Mouse (Mus musculus): ENCODE measurements around the gene Tmem115.
"Not testable (repeated sequence)": the region's sequence is repeated elsewhere in the genome, so short reads cannot be mapped to it uniquely, and the experiment has no call there.

Tmem115 gene

DNA sequence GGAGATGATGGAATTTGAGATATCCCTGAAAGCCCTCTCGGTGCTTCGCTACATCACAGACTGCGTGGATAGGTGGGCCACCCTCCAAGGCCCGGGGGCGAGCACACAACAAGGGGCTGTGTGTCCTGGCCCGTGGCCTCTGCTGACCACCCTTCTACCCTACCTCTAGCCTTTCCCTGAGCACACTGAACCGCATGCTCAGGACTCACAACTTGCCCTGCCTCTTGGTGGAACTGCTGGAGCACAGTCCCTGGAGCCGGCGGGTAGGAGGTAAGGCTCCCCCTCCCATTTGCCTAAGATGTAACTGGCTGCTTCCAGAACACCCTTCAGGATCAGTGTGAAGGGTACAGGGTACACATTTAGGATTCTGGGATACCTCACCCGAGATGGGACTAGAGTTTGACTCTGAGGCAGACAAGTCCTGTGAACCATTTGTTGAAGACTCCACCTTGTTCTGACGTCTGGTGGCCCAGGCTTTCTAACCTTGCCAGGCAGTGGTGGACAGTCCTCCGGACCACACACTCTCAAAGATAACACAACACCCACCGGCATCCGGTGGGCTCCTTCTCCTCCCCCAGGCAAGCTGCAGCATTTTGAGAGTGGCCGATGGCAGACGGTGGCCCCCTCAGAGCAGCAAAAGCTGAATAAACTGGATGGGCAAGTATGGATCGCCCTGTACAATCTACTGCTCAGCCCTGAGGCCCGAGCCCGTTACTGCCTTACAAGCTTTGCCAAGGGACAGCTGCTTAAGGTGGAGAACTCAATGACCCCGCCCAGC is 15.7 kb downstream of the Tmem115 start:
- no peak for DNase-seq (ENCODE audit: extremely low spot score, low read depth, low spot score)

GRCm38 (mm10) chr9:107550491-107551116 is 16.9 kb downstream of the Tmem115 start:
- no peak for DNase-seq (ENCODE audit: extremely low spot score, low read depth, low spot score)

DNA sequence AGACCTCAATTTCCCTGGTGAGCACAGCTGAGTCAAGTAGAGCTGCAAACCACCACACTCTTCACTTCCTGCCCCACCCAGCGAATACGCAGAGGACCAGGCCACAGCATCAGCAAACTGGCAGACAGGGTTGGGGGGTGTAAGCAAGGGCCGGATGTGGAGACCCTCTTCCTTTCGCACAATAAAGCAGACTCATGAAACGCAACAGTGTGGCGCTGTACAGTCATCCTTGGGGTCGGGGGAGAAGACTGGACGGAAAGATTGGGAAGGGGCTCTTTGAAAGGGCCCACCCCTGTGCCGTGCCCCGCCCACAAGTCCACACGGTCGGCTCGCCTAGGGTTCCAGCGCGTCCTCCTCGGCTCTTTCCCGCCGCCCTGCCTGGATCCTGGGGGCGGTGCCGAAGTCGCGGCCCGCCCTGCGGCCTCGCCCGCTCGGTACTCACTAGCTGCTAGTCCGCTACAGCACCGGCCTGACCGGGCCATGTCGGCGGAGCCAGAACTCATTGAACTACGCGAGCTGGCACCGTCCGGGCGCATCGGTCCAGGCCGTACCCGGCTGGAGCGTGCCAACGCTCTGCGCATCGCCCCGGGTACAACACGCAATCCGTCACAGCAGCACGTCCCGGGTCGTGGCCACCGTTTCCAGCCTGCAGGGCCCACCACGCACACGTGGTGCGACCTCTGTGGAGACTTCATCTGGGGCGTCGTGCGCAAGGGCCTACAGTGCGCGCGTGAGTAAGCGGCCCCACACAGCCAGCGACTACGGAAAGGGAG is 17.6 kb downstream of the Tmem115 start, which contains the start of gene Rassf1:
Gene Rassf1 (plus strand): TSS at position 439 of the 773 bp plus-strand sequence.
- no peak for DNase-seq (ENCODE audit: extremely low spot score, low read depth, low spot score)

DNA sequence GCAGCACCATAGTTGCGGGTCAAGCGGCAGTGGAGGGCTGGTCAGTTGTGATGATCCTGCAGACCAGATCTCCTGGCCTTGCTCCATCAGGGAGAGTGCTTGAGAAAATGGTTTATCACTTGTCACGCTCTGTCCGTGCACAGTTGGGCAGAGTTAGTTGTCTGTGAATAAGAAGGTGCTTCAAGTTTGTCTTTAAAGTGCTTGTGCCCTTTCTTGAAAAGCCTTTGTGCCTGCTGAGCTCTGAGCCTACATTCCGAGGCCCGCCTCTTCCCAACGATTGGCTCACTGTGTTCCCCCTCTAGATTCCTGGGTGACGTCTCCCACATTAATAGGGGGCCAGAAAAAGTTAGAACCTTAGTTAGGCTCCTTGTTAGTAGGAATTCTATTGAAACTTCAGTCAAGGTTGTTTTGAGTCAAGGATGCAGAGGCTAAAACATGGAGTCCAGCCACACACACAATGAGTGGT is 18.2 kb downstream of the Tmem115 start:
- no peak for DNase-seq (ENCODE audit: extremely low spot score, low read depth, low spot score)

- no peak for DNase-seq (ENCODE audit: extremely low spot score, low read depth, low spot score)
These were observed 19.1 kb downstream of the Tmem115 start for GRCm38 (mm10) chr9:107552690-107553393.

- DNase-seq (ENCODE audit: extremely low spot score, low read depth, low spot score) = no peak
These were observed 20.0 kb downstream of the Tmem115 start for GRCm38 (mm10) chr9:107553541-107554318.

GRCm38 (mm10) chr9:107554319-107554825 is 20.6 kb downstream of the Tmem115 start:
- DNase-seq (ENCODE audit: extremely low spot score, low read depth, low spot score) = no peak

DNA sequence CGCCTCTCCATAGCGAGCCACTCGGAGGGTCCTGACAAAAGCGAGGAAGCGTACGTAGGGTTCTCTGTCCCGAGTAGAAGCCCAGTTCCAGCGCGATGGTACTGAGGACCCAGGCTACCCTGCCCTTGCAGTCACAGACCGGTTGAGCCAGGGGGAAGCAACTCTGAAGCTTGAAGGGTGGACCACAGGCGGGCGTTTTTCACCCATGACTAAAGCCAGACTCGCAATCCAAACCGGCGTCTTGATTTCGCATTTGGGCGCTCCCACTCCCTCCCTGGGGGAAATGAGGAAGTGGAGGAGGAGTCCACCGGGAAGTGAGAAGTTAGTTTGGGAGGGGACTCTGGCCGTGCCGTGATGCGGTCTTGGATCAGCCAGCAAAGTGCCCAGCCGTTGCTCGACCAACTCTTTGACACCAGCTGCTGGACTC is 21.3 kb downstream of the Tmem115 start:
- DNase-seq (ENCODE audit: extremely low spot score, low read depth, low spot score) = no peak

DNA sequence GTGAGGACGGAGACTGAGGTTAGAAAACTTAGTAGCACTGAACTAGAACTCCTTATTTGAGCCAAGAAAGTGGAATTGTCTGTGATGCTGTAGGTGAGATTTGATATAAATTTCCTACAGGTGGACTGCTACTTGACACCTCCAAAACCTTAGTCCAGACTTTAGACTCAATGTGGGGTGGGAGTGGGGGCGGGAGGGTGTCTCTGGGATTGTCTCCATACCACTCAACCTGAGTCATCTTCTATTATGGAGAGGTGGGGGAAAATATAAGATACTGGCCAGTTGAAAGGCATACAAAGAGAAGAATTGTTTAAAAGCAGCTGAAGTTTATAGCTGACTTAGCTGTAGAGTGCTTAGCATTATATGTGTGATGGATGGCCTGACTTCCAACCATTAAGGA is 22.0 kb downstream of the Tmem115 start:
- DNase-seq (ENCODE audit: extremely low spot score, low read depth, low spot score) = no peak

GRCm38 (mm10) chr9:107556346-107556745 is 22.6 kb downstream of the Tmem115 start:
- no peak for DNase-seq (ENCODE audit: extremely low spot score, low read depth, low spot score)

DNA sequence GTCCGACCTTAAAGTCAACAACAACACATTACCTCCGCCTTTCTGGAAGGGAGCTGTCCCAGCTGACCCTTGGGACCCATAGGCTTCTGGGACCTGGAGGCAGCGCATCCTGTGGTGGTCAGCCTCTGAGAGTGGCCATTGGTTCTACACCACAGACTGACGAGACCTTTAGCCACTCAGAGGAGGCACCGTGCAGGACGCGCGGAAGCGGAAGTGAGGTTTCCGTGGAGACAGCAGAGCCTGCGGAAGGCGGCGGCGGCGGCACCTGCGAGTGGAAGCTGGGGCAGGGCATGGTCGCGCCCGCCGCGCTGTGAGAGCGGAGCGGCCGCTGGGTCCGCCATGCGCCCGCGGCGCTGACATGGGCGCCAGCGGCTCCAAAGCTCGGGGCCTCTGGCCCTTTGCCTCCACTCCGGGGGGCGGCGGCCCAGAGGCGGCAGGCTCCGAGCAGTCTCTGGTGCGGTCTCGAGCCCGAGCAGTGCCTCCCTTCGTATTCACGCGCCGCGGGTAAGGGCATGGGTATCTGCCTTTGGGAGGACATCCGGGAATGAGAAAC is 29.4 kb downstream of the Tmem115 start, which contains the start of gene Tusc2:
Gene Tusc2 (plus strand): TSS at position 227 of the 553 bp plus-strand sequence.
- DNase-seq (ENCODE audit: extremely low spot score, low read depth, low spot score) = no peak

GRCm38 (mm10) chr9:107565556-107565955 is 31.8 kb downstream of the Tmem115 start:
- DNase-seq (ENCODE audit: extremely low spot score, low read depth, low spot score) = not testable (repeated sequence)

DNA sequence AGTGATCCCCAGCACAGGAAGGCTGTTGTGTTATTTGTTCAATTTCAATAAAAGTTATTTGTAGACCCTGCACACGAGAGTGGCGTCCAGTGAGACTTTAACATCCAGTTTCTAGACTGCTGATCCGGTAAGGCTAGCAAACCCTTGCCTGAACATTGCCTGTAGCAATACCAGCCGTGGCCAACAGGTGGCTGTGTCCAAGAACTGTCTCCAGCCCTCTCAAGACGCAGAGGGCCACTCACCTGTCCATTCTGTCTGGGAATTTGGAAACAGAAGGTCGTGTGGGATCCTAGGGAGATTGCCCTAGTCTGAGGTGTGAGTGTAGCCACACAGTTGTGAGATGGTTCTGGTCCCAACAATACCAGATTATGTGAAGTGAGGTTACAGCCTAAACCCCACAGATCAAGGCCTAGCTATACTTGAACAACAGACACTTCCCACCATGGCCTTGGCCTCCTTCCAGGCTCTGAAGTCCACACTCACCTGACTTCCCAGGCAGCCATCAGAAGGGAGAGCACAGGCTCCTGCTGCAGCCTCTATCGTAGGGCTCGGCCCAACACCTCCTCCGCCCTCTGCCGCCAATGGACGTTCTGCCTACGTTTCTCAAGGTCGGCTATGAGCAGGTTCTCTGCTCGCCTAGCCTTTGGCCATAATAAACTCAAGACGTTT is 32.4 kb downstream of the Tmem115 start:
- DNase-seq (ENCODE audit: extremely low spot score, low read depth, low spot score) = no peak

GRCm38 (mm10) chr9:107566855-107567254 is 33.1 kb downstream of the Tmem115 start:
- DNase-seq (ENCODE audit: extremely low spot score, low read depth, low spot score) = no peak

- DNase-seq (ENCODE audit: extremely low spot score, low read depth, low spot score) = no peak
These were observed 34.1 kb downstream of the Tmem115 start, which contains the start of gene Hyal2 for GRCm38 (mm10) chr9:107567702-107568319. Gene Hyal2, plus strand, starts transcription at chr9:107567945.

DNA sequence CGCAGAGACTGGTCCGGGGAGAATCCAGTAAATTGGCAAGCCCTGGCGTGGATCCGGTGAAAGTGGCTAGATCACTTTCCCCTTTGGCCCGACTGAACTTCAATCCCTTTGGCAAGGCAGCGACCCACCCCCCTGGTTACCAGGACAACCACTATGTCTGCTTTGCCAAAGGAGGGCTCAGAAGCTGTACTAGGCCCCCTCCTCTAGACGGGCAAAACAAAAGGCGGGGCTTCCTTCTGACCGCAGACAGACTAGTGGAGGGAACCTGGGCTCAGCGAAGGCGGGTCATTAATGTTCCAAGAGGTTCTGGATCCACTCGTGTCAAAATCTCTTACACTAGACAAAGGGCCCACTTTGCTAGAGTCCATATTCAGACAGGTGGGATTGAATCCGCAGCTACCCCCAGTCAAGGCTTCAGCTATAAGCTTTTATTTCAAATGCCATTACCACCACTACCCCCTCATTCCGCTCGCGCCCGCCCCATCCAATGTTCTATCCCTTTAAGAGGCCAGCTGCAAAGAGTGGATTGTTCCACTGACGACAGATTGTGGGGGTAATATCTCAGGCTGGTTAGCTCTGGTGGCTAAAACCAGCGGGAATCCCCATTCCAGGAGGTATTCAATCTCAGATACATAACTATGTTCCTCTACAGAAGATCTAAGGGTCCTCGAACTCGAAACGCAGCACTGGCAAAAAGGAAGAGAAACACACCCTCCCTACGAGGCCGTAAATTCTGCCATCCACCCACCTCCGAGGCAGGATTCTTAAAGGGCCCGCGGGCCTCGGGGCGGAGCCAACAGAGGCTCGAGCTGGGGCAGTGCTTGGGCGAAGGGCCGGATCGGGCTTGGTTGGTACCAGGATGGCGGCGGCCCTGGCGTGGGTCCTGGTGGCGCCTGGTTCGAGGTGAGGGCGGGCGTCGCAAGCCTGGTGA is 34.9 kb downstream of the Tmem115 start:
- no peak for DNase-seq (ENCODE audit: extremely low spot score, low read depth, low spot score)

DNA sequence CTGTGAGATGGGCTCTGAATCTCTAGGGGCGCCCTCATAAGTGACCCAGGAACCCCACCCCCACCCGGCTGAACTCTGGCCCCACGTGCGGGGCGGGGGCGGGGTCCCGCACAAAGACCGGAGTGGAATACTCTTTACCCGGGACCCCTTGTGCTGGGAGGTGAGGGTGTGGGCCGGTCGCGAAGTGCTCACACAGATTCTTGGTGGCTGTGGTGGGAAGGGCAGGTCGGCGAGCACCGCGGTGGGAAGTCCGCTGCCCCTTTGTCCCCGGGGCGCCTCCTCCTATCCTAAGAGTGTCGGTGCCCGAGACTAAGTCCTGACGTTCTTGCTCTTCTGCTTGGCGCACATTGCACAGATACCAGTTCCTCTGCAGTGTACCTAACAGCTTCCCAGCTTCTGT is 35.5 kb downstream of the Tmem115 start:
- no peak for DNase-seq (ENCODE audit: extremely low spot score, low read depth, low spot score)

Data from hindlimb bud, embryonic 11.5 days (tissue).